Mouse (Mus musculus) naive thymus-derived CD4-positive, alpha-beta T cell, adult 2 months (primary cell): Measurements from ENCODE around the gene Gsap.

Experiments
- DNase-seq: peaks from one replicate; pipeline ENCODE4 v3.0.0-alpha.2; 2011; ENCODE audit warnings: low read depth

The Gsap gene

GRCm38 (mm10) chr5:21185764-21186685 lies at the start of gene Gsap:
Gene Gsap (plus strand): TSS chr5:21186255.
- DNase-seq = peak; percentile 73

DNA sequence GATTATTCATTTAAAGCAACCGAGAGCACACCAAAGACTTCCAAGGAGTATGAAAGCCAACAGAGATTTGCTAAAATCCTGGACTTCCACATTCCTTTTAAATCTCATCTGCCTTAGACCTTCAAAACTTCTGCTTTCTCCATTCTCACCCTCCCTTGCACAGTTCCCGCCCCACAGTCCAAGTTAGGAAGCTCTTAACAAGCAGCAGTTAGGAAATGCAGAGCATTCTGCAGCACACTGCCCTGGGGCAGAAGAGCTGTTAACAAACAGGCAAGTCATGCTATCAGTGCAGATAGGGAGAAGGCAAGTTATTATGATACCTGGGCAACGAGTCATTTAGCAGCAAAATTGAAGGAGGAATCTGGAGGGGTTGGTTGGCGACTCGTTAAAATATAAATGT lies 49.5 kb upstream of the Gsap start:
- no peak for DNase-seq

- DNase-seq = no peak
Measured at GRCm38 (mm10) chr5:21139505-21139904, 46.5 kb upstream of the Gsap start.

DNA sequence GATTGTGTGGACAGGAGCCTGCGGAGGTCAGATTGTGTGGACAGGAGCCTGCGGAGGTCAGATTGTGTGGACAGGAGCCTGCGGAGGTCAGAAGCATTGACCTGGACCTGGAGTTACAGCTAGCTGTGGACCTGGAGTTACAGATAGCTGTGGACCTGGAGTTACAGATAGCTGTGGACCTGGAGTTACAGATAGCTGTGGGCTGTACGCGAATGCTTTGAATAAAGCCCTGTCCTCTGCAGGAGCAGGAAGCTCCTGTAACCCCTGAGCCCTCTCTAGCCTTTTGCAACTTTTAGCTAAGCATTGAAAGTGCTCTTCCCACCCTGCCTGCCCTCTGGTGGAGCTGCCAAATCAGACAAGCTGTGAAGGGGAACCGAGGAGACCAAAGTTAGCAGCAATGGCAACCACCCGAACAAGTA lies 44.9 kb upstream of the Gsap start:
- DNase-seq = peak; percentile 10

- no peak for DNase-seq
Measured at GRCm38 (mm10) chr5:21141626-21142025, 44.4 kb upstream of the Gsap start.

- no peak for DNase-seq
Measured at GRCm38 (mm10) chr5:21143032-21143431, 43.0 kb upstream of the Gsap start.

- no peak for DNase-seq
Measured at GRCm38 (mm10) chr5:21144506-21145169, 41.4 kb upstream of the Gsap start.

DNA sequence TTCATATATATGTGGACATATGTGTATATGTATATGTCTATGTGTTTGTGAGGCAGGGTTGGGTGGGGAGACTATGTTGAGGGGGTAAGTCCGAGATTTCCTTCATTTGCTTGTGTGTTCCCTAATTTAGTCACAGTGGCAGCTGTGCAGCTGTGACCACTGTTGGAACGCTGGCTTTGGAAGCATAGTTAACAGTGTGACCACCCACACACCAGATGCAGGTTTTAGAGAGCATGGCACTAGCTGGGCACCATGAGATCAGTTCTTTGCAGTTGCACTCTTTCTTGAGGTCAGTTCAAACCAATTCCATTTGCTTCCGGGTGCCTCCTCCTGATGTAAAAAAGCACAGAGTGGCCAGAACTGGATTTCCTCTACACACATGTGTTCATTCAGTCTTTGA lies 37.7 kb upstream of the Gsap start:
- DNase-seq = no peak

DNA sequence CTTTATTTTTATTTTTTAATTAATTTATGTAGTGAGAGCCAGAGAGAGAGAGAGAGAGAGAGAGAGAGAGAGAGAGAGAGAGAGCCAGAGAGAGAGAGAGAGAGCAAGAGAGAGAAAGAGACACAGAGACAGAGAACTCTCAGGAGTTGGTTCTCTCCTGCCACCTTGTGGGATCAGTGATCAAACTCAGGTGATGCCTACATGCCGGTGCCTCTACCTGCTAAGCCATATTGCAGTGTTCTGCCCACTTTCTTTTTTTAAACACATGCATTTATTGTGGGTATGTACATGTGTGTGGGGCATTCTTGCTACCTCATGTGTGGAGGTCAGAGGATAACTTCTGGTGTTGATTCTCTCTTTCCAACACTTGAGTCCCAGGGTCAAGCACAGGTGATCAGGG lies 32.4 kb upstream of the Gsap start:
- DNase-seq = peak; percentile 36

GRCm38 (mm10) chr5:21156770-21157169 lies 29.3 kb upstream of the Gsap start:
- DNase-seq = no peak

- DNase-seq = no peak
Measured at GRCm38 (mm10) chr5:21159536-21159935, 26.5 kb upstream of the Gsap start.

- DNase-seq = no peak
Measured at GRCm38 (mm10) chr5:21160781-21161180, 25.3 kb upstream of the Gsap start.

DNA sequence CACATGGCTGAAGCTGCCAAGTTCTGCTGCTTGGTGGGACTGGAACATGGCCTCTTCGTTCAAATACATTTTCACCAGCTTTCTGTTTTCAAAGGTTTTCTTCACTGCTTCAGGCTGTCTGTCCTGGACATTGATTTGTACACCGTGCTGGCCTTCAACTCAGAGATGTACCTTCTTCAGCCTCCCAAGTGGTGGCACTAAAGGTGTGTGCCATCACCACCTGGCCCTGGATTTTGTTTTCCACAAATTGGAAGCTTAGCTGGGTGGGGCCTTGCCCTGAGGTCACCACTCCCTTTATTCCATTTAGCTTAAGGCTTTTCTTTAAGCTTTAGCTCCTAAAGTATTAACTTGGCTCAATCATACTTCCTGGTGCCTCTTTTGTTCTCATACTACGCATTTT lies 22.6 kb upstream of the Gsap start:
- no peak for DNase-seq

DNA sequence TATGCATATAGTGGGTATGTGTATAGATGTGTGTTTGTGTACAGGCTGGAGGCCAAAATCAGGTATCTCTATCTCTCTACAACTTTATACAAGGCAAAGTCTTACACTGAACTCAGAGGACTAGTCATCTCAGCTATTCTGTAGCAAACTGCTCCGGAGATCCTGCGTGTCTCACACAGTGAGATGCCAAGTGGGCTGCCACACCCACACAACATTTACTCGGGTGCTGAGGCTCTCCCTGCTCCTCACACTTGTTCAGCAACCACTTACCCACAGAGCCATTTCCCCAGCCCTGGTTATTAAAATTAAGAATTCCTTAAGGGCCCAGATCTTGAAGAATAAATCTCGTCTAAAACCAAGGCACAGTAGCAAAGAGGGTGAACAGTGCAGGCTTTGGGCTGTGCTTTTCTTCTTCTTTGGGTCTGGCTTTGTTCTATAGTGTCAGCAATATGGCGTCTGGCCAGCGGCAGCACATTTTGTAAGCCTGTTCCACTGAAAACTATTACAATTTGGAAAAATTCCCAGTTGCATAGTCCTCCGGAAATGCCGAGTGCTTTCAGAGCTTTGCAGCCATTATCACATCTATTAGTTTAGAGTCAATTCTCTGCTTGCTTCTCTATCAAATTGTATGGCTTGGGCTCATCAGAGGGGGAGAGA lies 17.2 kb upstream of the Gsap start:
- DNase-seq = no peak

DNA sequence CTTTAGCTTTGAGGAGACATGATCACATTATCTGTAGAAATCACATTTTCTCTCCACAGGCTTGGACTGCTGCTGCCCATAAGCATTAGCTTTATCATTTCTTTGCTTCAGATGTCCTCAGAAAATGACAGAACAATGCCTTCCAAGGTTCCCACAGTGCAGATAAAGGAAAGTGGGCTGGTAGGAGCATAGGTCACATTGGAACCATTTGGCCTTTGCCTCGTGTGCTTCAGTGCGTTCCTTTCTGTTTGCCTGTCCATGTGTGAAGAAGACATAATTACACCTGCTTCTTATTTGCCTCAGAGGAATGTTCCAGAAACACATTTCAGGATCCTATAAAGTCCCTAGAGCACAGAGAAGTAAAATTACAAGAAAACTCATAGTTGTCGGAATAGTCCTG lies 16.7 kb upstream of the Gsap start:
- DNase-seq = no peak

- DNase-seq = no peak
Measured at GRCm38 (mm10) chr5:21169877-21170276, 16.2 kb upstream of the Gsap start.

- DNase-seq = no peak
Measured at GRCm38 (mm10) chr5:21170440-21170839, 15.6 kb upstream of the Gsap start.

- DNase-seq = no peak
Measured at GRCm38 (mm10) chr5:21170898-21171297, 15.2 kb upstream of the Gsap start.

DNA sequence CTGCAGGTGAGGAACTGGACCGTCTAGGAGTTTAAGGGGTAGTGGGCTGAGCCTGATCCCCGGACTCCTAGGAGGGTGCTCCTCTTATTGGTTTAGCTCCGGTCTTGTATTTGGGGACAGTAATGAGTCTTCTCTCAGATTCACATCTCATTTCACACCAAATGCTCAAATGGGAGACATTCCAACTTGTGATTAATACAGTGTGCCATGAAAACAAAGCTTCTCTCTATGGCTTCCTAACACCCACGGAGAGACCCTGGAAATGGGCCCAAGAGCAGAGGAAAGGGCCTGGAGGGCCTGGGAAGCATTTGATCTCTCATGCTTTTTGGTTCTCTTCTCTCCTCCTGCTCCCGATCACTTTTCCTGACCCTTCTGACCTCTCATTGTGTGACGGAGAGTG lies 14.7 kb upstream of the Gsap start:
- no peak for DNase-seq

DNA sequence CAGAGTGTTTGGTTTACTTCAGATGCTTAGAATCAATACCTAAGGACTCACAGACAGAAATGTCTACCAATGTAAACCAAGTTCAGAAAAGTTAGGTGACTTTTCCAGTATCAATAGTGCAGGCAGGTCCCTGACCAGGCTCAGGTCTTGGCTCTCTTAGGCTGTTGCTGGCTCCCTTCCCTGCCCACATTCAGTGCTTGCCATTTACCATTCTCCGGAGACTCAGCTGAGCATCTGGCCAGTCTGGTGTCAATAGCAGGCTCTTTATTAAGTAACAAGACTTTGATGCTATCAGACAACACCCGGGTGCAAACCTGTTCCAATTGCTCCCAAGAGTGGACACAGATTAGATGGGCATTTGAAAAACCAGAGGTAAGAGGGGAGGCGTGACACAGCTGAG lies 13.7 kb upstream of the Gsap start:
- no peak for DNase-seq

GRCm38 (mm10) chr5:21175132-21176112 lies 10.6 kb upstream of the Gsap start:
- no peak for DNase-seq

DNA sequence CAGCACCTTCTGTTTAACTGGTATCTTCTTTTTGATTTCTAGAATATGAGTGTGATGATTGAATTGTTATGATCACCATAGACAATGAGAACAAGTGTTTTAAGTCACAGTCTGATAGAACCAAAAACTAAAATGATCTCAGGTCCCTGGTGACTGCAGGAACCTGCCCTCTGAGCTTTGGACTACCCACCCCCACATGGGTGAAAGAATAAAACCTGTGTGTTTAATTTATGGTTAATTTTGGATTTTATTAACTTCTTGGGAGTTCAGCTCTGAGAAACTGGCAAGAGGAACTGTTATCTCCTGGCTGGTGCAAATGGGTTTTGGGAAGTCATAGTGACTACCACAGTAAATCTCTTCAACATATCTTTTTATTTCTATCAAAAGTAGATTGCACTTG lies 6.6 kb upstream of the Gsap start:
- DNase-seq = no peak
